Mouse (Mus musculus) liver, embryonic 15.5 days (tissue): Measurements from ENCODE around the gene Pde3b. TPM values are rescaled to one million over a fixed set of nuclear protein-coding genes. Genes with fewer than 3 reads are reported as not detected.

Experiments
- ATAC-seq: fragments of 200-750 bp; cut with Nextera tagmentation; 2 replicates; pipeline ENCODE4 v1.8.0; 2017; ENCODE audit warnings: moderate number of reproducible peaks, mild to moderate bottlenecking, moderate library complexity; ENCODE audit not compliant: insufficient read depth
- H3K27ac ChIP-seq: fragments of 300-500 bp; sonication (generic); replicated peaks from 2 replicates; pipeline ENCODE4 v1.5.1; 2015; ENCODE audit warnings: mild to moderate bottlenecking, inconsistent platforms
- H3K27me3 ChIP-seq: fragments of 300-500 bp; sonication (generic); 2 replicates; pipeline ENCODE4 v1.6.1; 2015; ENCODE audit warnings: mild to moderate bottlenecking, inconsistent platforms
- H3K36me3 ChIP-seq: fragments of 300-500 bp; sonication (generic); replicated peaks from 2 replicates; pipeline ENCODE4 v1.6.1; 2015; ENCODE audit warnings: moderate library complexity, mild to moderate bottlenecking, inconsistent platforms
- H3K4me1 ChIP-seq: fragments of 300-500 bp; sonication (generic); replicated peaks from 2 replicates; pipeline ENCODE4 v1.6.1; 2015; ENCODE audit warnings: inconsistent platforms
- H3K4me2 ChIP-seq: fragments of 300-500 bp; sonication (generic); 2 replicates; pipeline ENCODE4 v1.6.1; 2015; ENCODE audit warnings: moderate library complexity, mild to moderate bottlenecking, inconsistent platforms
- H3K4me3 ChIP-seq: fragments of 300-500 bp; sonication (generic); replicated peaks from 2 replicates; pipeline ENCODE4 v1.5.1; 2015; ENCODE audit warnings: mild to moderate bottlenecking, inconsistent platforms
- H3K9ac ChIP-seq: fragments of 300-500 bp; sonication (generic); 2 replicates; pipeline ENCODE4 v1.6.1; 2015; ENCODE audit warnings: moderate library complexity, mild to moderate bottlenecking, inconsistent platforms
- H3K9me3 ChIP-seq: fragments of 300-500 bp; sonication (generic); replicated peaks from 2 replicates; pipeline ENCODE4 v1.6.1; 2016; ENCODE audit warnings: inconsistent platforms
- WGBS: fragments of 180-500 bp; shearing (Covaris S2); methylation state at CpG from one replicate; pipeline ENCODE4 v1.1.7; 2015; ENCODE audit warnings: mixed read lengths; ENCODE audit not compliant: insufficient replicate concordance; 5-methylcytosine and 5-hydroxymethylcytosine counted together
- polyA plus RNA-seq: library from polyadenylated mRNA; unstranded; fragments of >200 nt; fragmentation: Nextera tagmentation; extraction: Ambion mirVana; gene quantifications from 2 replicates; pipeline ENCODE4 v1.2.1, GENCODE M21; 2015

Gene Pde3b
- polyA plus RNA-seq, 1 experiment from 2014 or later, result 1.8 TPM

GRCm38 (mm10) chr7:114478901-114479300 lies 63.8 kb downstream of the Pde3b start:
- WGBS, result 60% methylated on average over 5 of the region's 5 CpGs
- H3K36me3 ChIP-seq, result no peaks in the 10 kb centered on the region
- H3K9ac ChIP-seq, result no peak overlapping the region
- H3K4me2 ChIP-seq, result no peak overlapping the region
- no peaks in the 10 kb centered on the region for H3K9me3 ChIP-seq
- no peaks in the 10 kb centered on the region for H3K27me3 ChIP-seq
- peaks cover 3% of the 10 kb centered on the region for H3K4me1 ChIP-seq
- H3K27ac ChIP-seq, result no peak overlapping the region
- no peak for ATAC-seq
- H3K4me3 ChIP-seq, result no peak overlapping the region

GRCm38 (mm10) chr7:114479779-114480178 lies 64.7 kb downstream of the Pde3b start:
- Histone ChIP-seq H3K27me3 (no peaks in the 10 kb centered on the region), H3K4me2 (no peak overlapping the region; the same call in 1 of the 2 replicates), H3K36me3 (no peaks in the 10 kb centered on the region), H3K9me3 (no peaks in the 10 kb centered on the region), H3K9ac (no peak overlapping the region), H3K4me3 (no peak overlapping the region), H3K4me1 (peaks cover 3% of the 10 kb centered on the region), H3K27ac (no peak overlapping the region)
- WGBS, result 14% methylated on average over 4 of the region's 4 CpGs
- no peak for ATAC-seq

- H3K4me2 ChIP-seq, result no peak overlapping the region; the same call in 1 of the 2 replicates
These were observed 65.3 kb downstream of the Pde3b start for GRCm38 (mm10) chr7:114480196-114480989.

GRCm38 (mm10) chr7:114481008-114481407 lies 65.9 kb downstream of the Pde3b start:
- 46% methylated on average over 1 of the region's 1 CpGs for WGBS
- peaks cover 3% of the 10 kb centered on the region for H3K4me1 ChIP-seq
- ATAC-seq, result no peak

More at GRCm38 (mm10) chr7:114480196-114480989, 65.3 kb downstream of the Pde3b start:
- H3K9ac ChIP-seq, result no peak overlapping the region
- 25% methylated on average over 6 of the region's 6 CpGs for WGBS
- no peaks in the 10 kb centered on the region for H3K27me3 ChIP-seq
- peaks cover 3% of the 10 kb centered on the region for H3K4me1 ChIP-seq
- H3K36me3 ChIP-seq, result no peaks in the 10 kb centered on the region
- no peaks in the 10 kb centered on the region for H3K9me3 ChIP-seq
- H3K27ac ChIP-seq, result no peak overlapping the region
- no peak for ATAC-seq
- no peak overlapping the region for H3K4me3 ChIP-seq

GRCm38 (mm10) chr7:114481429-114481931 lies 66.4 kb downstream of the Pde3b start:
- WGBS, result 76% methylated on average over 2 of the region's 2 CpGs
- Histone ChIP-seq H3K27me3 (no peaks in the 10 kb centered on the region), H3K9ac (no peak overlapping the region), H3K36me3 (no peaks in the 10 kb centered on the region), H3K4me3 (no peak overlapping the region), H3K27ac (no peak overlapping the region), H3K4me1 (peaks cover 3% of the 10 kb centered on the region), H3K9me3 (no peaks in the 10 kb centered on the region), H3K4me2 (no peak overlapping the region)
- no peak for ATAC-seq

More at GRCm38 (mm10) chr7:114481008-114481407, 65.9 kb downstream of the Pde3b start:
- Histone ChIP-seq H3K27me3 (no peaks in the 10 kb centered on the region), H3K4me3 (no peak overlapping the region), H3K9me3 (no peaks in the 10 kb centered on the region), H3K4me2 (no peak overlapping the region), H3K9ac (no peak overlapping the region), H3K36me3 (no peaks in the 10 kb centered on the region), H3K27ac (no peak overlapping the region)

GRCm38 (mm10) chr7:114492540-114492939 lies 77.5 kb downstream of the Pde3b start:
- ATAC-seq, result no peak
- Histone ChIP-seq H3K27ac (no peak overlapping the region), H3K4me2 (no peak overlapping the region), H3K9ac (no peak overlapping the region), H3K4me3 (no peak overlapping the region), H3K36me3 (no peaks in the 10 kb centered on the region), H3K27me3 (no peaks in the 10 kb centered on the region), H3K9me3 (no peaks in the 10 kb centered on the region), H3K4me1 (peaks cover 4% of the 10 kb centered on the region; the same call in 1 of the 2 replicates)

GRCm38 (mm10) chr7:114494033-114494432 lies 79.0 kb downstream of the Pde3b start:
- 70% methylated on average over 5 of the region's 5 CpGs for WGBS
- ATAC-seq, result no peak
- peaks cover 4% of the 10 kb centered on the region; the same call in 1 of the 2 replicates for H3K4me1 ChIP-seq
- no peak overlapping the region for H3K4me2 ChIP-seq
- H3K27ac ChIP-seq, result no peak overlapping the region
- no peaks in the 10 kb centered on the region for H3K36me3 ChIP-seq
- H3K9me3 ChIP-seq, result no peaks in the 10 kb centered on the region
- no peak overlapping the region for H3K9ac ChIP-seq
- H3K27me3 ChIP-seq, result no peaks in the 10 kb centered on the region
- H3K4me3 ChIP-seq, result no peak overlapping the region

GRCm38 (mm10) chr7:114499293-114499692 lies 84.2 kb downstream of the Pde3b start:
- Histone ChIP-seq H3K27ac (no peak overlapping the region), H3K9me3 (no peaks in the 10 kb centered on the region), H3K4me1 (no peaks in the 10 kb centered on the region), H3K36me3 (no peaks in the 10 kb centered on the region), H3K27me3 (no peaks in the 10 kb centered on the region), H3K4me2 (no peak overlapping the region), H3K9ac (no peak overlapping the region), H3K4me3 (no peak overlapping the region)
- ATAC-seq, result no peak
- 72% methylated on average over 1 of the region's 1 CpGs for WGBS

GRCm38 (mm10) chr7:114508879-114509278 lies 93.8 kb downstream of the Pde3b start:
- Histone ChIP-seq H3K9me3 (no peaks in the 10 kb centered on the region), H3K4me1 (no peaks in the 10 kb centered on the region), H3K4me2 (no peak overlapping the region), H3K27me3 (no peaks in the 10 kb centered on the region), H3K4me3 (no peak overlapping the region), H3K9ac (no peak overlapping the region), H3K27ac (no peak overlapping the region), H3K36me3 (no peaks in the 10 kb centered on the region)
- no peak for ATAC-seq
- 56% methylated on average over 2 of the region's 2 CpGs for WGBS

- H3K9ac ChIP-seq, result no peak overlapping the region
- no peaks in the 10 kb centered on the region for H3K4me1 ChIP-seq
- WGBS, result 70% methylated on average over 1 of the region's 1 CpGs
These were observed 105.0 kb downstream of the Pde3b start for GRCm38 (mm10) chr7:114520122-114520521.

GRCm38 (mm10) chr7:114526245-114526644 lies 111.2 kb downstream of the Pde3b start:
- H3K36me3 ChIP-seq, result no peaks in the 10 kb centered on the region; the same call in 1 of the 2 replicates
- no peaks in the 10 kb centered on the region for H3K4me1 ChIP-seq
- ATAC-seq, result no peak
- no peak overlapping the region for H3K4me3 ChIP-seq
- WGBS, result 47% methylated on average over 1 of the region's 1 CpGs
- no peaks in the 10 kb centered on the region for H3K9me3 ChIP-seq
- H3K9ac ChIP-seq, result no peak overlapping the region
- no peaks in the 10 kb centered on the region for H3K27me3 ChIP-seq
- no peak overlapping the region for H3K27ac ChIP-seq
- no peak overlapping the region for H3K4me2 ChIP-seq

More at GRCm38 (mm10) chr7:114520122-114520521, 105.0 kb downstream of the Pde3b start:
- Histone ChIP-seq H3K27me3 (no peaks in the 10 kb centered on the region), H3K4me3 (no peak overlapping the region), H3K4me2 (no peak overlapping the region), H3K9me3 (no peaks in the 10 kb centered on the region), H3K36me3 (no peaks in the 10 kb centered on the region; the same call in 1 of the 2 replicates), H3K27ac (no peak overlapping the region)
- ATAC-seq, result no peak
